Mouse (Mus musculus) heart, adult 10 weeks (tissue): ENCODE measurements around the gene Rabgef1. TPM values are rescaled to one million over a fixed set of nuclear protein-coding genes. Genes with fewer than 3 reads are reported as not detected.

Source experiments
- polyA plus RNA-seq: library from polyadenylated mRNA; stranded (reverse); fragments of 350-450 nt; fragmentation: Illumina TruSeq; extraction: RNeasy Lipid Tissue Mini Kit (QIAGEN cat#74804); gene quantifications from one replicate; pipeline ENCODE4 v1.2.3, GENCODE M21; 2014; ENCODE audit warnings: low read depth, low replicate concordance

The Rabgef1 gene
- 27.0 TPM for polyA plus RNA-seq

DNA sequence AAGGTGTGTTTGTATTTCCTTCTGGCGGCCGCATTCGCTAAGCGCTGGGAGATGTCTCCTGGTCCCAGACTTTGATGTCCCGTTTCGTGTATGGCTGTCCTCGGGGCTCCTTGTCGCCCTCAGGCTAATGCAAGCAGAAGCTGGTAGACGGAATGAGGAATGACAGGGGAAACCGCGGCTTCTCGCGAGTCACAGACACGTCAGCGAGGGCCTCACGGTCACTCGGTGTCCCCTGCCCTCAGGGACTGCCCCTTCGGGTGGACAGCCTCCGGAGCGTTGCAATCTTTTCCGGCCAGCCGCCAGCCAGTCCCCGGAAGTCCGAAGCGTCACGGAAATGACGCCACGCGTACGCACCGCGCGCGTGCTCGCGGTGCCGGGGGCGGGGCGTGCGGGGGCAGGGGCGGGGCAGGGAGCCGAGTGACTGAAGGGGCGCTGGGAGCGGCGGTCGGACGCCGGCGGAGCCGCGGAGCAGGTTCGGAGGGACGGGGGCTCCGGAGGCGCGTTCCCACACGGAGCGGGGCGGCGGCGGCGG is at the start of gene Rabgef1:
TSS of gene Rabgef1 (plus strand) at position 376 of the 532 bp plus-strand sequence.

DNA sequence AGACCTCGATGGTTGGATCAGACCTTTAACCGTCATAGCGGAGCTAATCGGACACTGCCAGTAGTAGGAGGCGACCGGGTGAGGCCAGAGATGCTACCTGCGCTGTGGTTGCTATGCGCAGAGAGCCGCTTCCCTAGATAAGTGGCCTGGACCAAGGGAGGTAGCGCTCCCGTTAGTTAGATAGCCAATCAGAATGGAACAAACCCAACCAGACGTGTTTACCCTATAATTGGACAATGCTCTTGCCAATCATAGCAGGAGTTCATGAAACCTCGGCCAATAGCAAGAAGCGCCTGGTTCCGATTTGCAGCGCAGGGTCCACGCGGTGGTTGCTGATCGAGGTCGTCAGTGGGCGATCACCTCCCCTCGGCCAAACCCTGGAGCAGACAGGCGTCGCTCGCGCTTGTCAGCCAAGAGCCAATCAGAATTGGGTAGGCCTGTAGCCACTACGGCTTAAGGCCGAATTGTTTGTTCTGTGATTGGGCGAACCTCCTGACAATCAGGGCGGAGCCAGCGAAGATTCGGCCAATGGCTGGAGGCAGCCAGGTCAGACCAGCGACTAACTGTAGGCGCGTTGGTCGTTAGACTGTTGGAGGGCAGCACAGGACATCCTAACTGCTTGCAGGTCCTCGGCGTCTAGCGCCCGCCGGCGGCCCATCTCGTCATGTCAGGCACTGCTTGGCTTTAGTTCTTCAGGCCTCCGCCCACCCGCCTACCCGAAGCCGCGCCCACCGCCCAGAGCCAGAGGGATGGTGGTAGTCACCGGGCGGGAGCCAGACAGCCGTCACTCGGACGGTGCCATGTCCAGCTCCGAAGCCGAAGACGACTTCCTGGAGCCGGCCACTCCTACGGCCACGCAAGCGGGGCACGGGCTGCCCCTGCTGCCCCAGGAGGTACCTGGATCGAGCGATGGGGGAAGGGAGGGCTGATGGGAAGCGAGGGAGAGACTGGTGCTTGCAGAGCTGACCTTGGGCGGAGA is 27.0 kb upstream of the Rabgef1 start, which contains the start of gene Kctd7:
TSS of gene Kctd7 (plus strand) at position 528 of the 979 bp plus-strand sequence.

DNA sequence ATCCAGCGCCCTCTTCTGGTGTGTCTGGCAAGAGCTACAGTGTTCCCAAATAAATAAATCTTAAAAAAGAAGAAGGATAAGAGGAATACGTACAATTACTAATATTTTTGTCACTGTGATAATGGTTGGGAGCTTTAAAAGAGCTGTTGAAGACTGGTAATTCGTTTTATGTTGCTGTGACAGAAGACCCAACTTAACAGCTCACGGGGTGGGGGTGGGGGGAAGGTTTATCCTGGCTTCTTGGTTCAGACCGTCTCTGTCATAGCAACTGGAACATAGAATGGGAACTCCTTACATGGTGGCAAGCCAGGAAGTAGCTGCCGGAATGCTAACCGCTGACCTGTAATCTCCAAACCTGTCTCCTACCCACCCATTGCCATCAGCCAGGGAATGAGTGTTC is 45.2 kb downstream of the Rabgef1 start, which contains the start of gene Tmem248:
TSS of gene Tmem248 (plus strand) at position 301 of the 400 bp plus-strand sequence.

DNA sequence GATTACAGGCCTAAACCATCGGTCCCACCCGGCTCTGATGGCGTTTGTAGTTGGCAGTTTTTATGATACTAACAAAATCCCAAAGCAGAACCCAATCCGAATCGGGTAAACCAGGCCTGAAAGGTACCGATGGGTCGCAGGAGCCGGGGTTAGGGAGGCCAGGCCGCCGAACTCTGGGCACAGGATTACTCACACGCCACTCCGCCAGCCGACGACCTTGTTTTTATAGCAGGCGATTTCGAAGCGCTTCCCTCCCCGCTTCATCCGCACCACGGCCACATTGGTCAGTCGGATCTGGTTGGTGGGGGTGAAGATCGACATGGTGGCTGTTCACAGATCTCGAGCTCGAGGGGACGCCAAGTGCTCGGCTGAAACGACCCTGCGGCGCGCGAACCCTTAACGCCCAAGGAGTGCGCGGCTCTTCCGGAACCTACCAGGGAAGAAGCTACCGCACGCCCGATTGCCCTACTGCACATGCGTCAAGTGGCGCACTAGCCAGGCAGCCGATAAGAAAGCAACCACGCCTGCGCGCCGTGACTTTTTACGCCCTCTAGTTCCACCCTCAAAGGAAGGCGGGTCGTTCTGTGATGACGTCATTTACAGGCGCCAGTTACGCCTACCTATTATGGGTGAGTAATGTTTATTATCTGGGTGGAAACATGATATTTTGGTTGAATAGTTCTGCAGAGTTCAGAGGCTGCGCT is 83.6 kb downstream of the Rabgef1 start, which contains the start of the genes Sbds and Tyw1:
TSS of gene Sbds (minus strand) at position 514 of the 704 bp plus-strand sequence.
TSS of gene Tyw1 (plus strand) at position 603 of the 704 bp plus-strand sequence.

Other genes starting within 250 kb of the Rabgef1 start
- 17.3 TPM for gene Vkorc1l1, start 229.8 kb upstream of the Rabgef1 start, polyA plus RNA-seq
- gene Gusb, start 168.7 kb upstream of the Rabgef1 start, polyA plus RNA-seq: 21.1 TPM
- 10.2 TPM for gene Asl, start 142.6 kb upstream of the Rabgef1 start, polyA plus RNA-seq
- 20.9 TPM for gene Crcp, start 142.5 kb upstream of the Rabgef1 start, polyA plus RNA-seq
- gene Tpst1, start 98.5 kb upstream of the Rabgef1 start, polyA plus RNA-seq: 18.9 TPM
- gene Kctd7, start 26.9 kb upstream of the Rabgef1 start, polyA plus RNA-seq: 1.3 TPM
- 22.0 TPM for gene Tmem248, start 45.3 kb downstream of the Rabgef1 start, polyA plus RNA-seq
- gene Sbds, start 83.7 kb downstream of the Rabgef1 start, polyA plus RNA-seq: 74.2 TPM
- gene Tyw1, start 83.8 kb downstream of the Rabgef1 start, polyA plus RNA-seq: 7.8 TPM
- not detected for gene Caln1, start 197.7 kb downstream of the Rabgef1 start, polyA plus RNA-seq
- not detected for gene A330070K13Rik, start 212.8 kb downstream of the Rabgef1 start, polyA plus RNA-seq